Mouse (Mus musculus) adrenal gland, adult 10 weeks (tissue): ENCODE data around the gene Prkar1a. TPM values are rescaled to one million over a fixed set of nuclear protein-coding genes. Genes with fewer than 3 reads are reported as not detected.

Experiments
- polyA plus RNA-seq: library from polyadenylated mRNA; stranded (reverse); fragments of 350-450 nt; fragmentation: Illumina TruSeq; extraction: RNeasy Lipid Tissue Mini Kit (QIAGEN cat#74804); gene quantifications from one replicate; pipeline ENCODE4 v1.2.3, GENCODE M21; 2014; ENCODE audit warnings: low read depth, low replicate concordance

Gene Prkar1a
- 703 TPM for polyA plus RNA-seq

DNA sequence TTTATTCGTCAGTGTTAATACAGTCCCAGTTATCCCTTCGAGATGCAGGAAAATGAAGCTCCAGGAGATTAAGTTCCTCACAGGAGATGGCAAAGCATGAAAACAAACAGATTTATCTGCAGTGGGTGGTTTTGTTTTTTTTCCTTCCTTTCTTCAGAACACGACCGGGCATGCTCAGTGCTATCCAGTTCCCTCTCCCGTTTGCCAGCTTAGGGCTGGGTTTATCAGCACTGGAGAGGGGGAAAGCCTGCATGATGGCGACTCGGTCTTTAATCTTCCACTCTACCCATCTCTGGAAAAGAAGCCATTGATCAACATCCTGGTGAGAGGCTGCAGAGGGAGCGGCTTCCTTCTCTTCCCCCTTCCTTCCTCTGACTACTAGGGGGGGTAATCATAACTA is at the start of gene Prkar1a:
Gene Prkar1a (plus strand): TSS at position 200 of the 400 bp plus-strand sequence.

DNA sequence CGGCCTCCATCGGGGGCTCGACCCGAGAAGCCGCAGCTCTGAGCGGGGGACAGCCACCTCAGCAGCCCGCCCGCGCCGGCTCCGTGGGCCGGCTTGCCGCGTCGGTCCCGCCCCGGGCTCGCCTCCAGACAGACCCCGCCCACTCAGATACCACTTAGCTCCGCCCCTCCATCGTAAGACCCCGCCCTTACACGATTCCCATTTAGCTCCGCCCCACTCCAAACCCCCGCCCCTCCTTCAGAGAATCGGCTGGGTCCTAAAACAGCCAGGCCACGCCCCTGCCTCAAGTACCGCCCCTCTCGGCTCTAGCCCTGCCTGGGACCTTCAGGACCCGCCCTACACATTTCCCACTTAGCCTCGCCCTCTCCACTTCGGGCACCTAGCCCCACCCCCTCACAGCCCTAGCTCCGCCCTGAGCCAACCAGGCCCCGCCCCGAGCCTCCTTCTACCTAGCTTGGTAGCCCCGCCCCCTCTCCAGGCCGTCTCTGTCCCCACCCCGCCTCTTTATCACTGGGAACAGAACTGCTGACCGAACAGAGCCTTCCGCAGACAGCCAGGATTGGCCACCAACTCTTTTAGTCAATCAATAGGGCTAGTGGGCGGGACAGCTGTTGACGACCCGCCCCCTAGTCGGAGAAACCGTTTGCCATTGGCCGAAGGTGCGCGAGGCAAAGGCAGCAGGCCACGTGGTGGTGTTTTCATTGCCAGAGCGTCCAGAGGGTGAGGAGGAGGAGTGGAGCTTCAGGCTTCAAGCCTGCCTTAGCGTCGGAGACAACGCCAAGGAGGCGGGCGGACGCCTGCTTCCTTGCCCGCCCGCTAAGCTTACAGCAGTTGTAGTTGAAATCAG is 37.7 kb upstream of the Prkar1a start, which contains the start of gene Wipi1:
Gene Wipi1 (minus strand): TSS at position 665 of the 847 bp plus-strand sequence.

Other genes starting within 250 kb of the Prkar1a start
- gene 9930022D16Rik, start 235.5 kb upstream of the Prkar1a start, polyA plus RNA-seq, result not detected
- gene Amz2, start 223.5 kb upstream of the Prkar1a start, polyA plus RNA-seq, result 48.8 TPM
- 4.4 TPM for gene Arsg, start 176.0 kb upstream of the Prkar1a start, polyA plus RNA-seq
- 0.87 TPM for gene Slc16a6, start 175.8 kb upstream of the Prkar1a start, polyA plus RNA-seq
- 46.6 TPM for gene Wipi1, start 37.4 kb upstream of the Prkar1a start, polyA plus RNA-seq
- gene Fam20a, start 72.9 kb downstream of the Prkar1a start, polyA plus RNA-seq, result not detected
- not detected for gene 1700012B07Rik, start 178.6 kb downstream of the Prkar1a start, polyA plus RNA-seq